Mouse (Mus musculus) myocyte (in vitro differentiated cells): ENCODE results near the gene Gm4969.

ENCODE experiments used
- CEBPB ChIP-seq: IDR thresholded peaks from 2 replicates; pipeline ENCODE4 v1.6.1; 2011; ENCODE audit warnings: mild to moderate bottlenecking, moderate library complexity; ENCODE audit not compliant: poor library complexity, insufficient read depth, severe bottlenecking
- E2F4 ChIP-seq: IDR thresholded peaks from one replicate; pipeline ENCODE4 v1.6.1; 2011; ENCODE audit warnings: mild to moderate bottlenecking, control low read depth, moderate library complexity; ENCODE audit not compliant: insufficient read depth
- MAX ChIP-seq: IDR thresholded peaks from one replicate; pipeline ENCODE4 v1.6.1; 2011; ENCODE audit warnings: low read depth, mild to moderate bottlenecking, control low read depth
- MYOD1 ChIP-seq, 3 experiments: IDR thresholded peaks; one replicate each; pipeline ENCODE4 v1.6.1; 2011; ENCODE audit warnings: control low read depth in 2 of 3, low read depth in 2 of 3, mild to moderate bottlenecking in 2 of 3, moderate library complexity in 1 of 3; ENCODE audit not compliant: insufficient read length in 2 of 3, control insufficient read depth in 1 of 3
- MYOG ChIP-seq, 3 experiments: IDR thresholded peaks; one replicate each; pipeline ENCODE4 v1.6.1; 2011; ENCODE audit warnings: control low read depth in 2 of 3, low read depth in 2 of 3, mild to moderate bottlenecking in 2 of 3; ENCODE audit not compliant: insufficient read length in 2 of 3, control insufficient read depth in 1 of 3, insufficient read depth in 1 of 3
- POLR2A ChIP-seq: IDR thresholded peaks from one replicate; pipeline ENCODE4 v1.6.1; 2011; ENCODE audit warnings: low read depth, mild to moderate bottlenecking, control low read depth, moderate library complexity; ENCODE audit not compliant: insufficient read length
- POLR2AphosphoS2 ChIP-seq: IDR thresholded peaks from one replicate; pipeline ENCODE4 v1.6.1; 2011; ENCODE audit warnings: low read depth, control low read depth; ENCODE audit not compliant: insufficient read length
- REST ChIP-seq: IDR thresholded peaks from one replicate; pipeline ENCODE4 v1.6.1; 2011; ENCODE audit warnings: mild to moderate bottlenecking, control low read depth, moderate library complexity; ENCODE audit not compliant: insufficient read depth, insufficient read length
- SRF ChIP-seq: IDR thresholded peaks from one replicate; pipeline ENCODE4 v1.6.1; 2011; ENCODE audit warnings: low read depth; ENCODE audit not compliant: control insufficient read depth, insufficient read length
- TCF12 ChIP-seq: IDR thresholded peaks from one replicate; pipeline ENCODE4 v1.6.1; 2011; ENCODE audit warnings: mild to moderate bottlenecking, control low read depth; ENCODE audit not compliant: poor library complexity, insufficient read depth, severe bottlenecking
- TCF3 ChIP-seq: IDR thresholded peaks from one replicate; pipeline ENCODE4 v1.6.1; 2011; ENCODE audit warnings: low read depth, control low read depth; ENCODE audit not compliant: insufficient read length
- USF1 ChIP-seq: IDR thresholded peaks from one replicate; pipeline ENCODE4 v1.6.1; 2011; ENCODE audit warnings: low read depth, mild to moderate bottlenecking, control low read depth, moderate library complexity

DNA sequence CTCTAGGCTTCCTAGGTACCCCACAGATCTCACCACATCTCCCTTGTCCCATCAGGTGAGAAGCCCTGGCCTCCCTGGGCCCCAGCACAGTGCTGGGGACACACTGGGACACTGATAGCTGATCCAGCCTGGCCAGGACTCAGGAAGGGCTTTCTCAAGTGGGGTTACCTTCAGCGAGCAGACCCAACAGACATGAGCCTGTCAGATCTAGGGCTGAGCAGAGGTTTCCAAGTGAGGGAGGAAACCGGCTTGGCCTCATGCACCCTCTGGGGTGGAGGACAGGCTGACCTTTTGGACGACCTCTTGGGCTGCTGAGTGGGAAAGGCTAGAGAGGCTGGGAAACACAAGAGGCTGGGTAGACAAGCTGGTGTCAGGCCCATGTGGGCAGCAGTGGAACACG is 67.0 kb downstream of the Gm4969 start:
- TF ChIP-seq MAX: no peak
- TF ChIP-seq E2F4: no peak
- no peak for TF ChIP-seq POLR2A
- no peak for TF ChIP-seq MYOG (IDR thresholded peaks at IDR 0.05; ENCODE audit: control insufficient read depth in 1 of 3, insufficient read depth in 1 of 3, insufficient read length in 2 of 3, low read depth in 2 of 3)
- TF ChIP-seq CEBPB: no peak
- TF ChIP-seq TCF12: no peak
- no peak for TF ChIP-seq USF1
- TF ChIP-seq POLR2AphosphoS2: no peak
- TF ChIP-seq REST: no peak
- TF ChIP-seq SRF: no peak
- no peak for TF ChIP-seq MYOD1 (IDR thresholded peaks at IDR 0.05; ENCODE audit: control insufficient read depth in 1 of 3, insufficient read length in 2 of 3, low read depth in 2 of 3)
- no peak for TF ChIP-seq TCF3
